Mouse (Mus musculus): ENCODE measurements around the gene Slc43a1.

- TF ChIP-seq CTCF (IDR thresholded peaks at IDR 0.05; ENCODE audit: extremely low read depth, insufficient read length, insufficient replicate concordance, low read depth, low read length) = no peak
- no peak for TF ChIP-seq POLR2A (IDR thresholded peaks at IDR 0.05; ENCODE audit: low read depth, low read length)
Measured at GRCm38 (mm10) chr2:84838593-84838949, at the start of gene Slc43a1.
